Mouse (Mus musculus) T-helper 1 cell (primary cell): ENCODE measurements at regions not wholly inside any gene's neighbourhood (a gene's known extent, or its start where the extent isn't known, plus 50 kb on each side); places are given as distances from the start of the nearest gene placed in this dataset.
"Not testable (repeated sequence)": the region's sequence is repeated elsewhere in the genome, so short reads cannot be mapped to it uniquely, and the experiment has no call there.

ENCODE experiments used
- in situ Hi-C: fragments of 300-600 bp; cut with MboI, MseI; formaldehyde crosslinking; loops from one replicate; pipeline ENCODE4 v1.15.1; 2025; ENCODE audit warnings: high pct_unique_total_duplicates

DNA sequence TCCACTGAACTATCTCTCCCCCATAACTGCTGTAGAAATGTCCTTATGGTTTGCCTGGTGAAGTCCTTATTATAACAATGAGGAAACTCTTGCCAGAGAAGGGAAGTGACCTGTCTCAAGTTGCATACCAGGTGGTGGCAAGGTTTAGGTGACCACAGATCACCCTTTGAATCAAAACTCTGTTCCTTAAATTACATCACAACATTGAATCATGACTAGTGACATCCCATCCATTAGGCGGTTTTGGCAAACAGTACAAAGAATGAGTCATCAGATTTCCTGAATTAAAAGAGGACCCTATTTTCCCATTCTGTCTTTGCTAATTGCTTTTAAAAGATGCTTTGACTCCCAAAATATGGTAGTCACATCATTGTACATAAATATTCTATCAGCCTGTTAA lies 168.5 kb upstream of the Pgr start:
- in situ Hi-C loops, result no loop called here

DNA sequence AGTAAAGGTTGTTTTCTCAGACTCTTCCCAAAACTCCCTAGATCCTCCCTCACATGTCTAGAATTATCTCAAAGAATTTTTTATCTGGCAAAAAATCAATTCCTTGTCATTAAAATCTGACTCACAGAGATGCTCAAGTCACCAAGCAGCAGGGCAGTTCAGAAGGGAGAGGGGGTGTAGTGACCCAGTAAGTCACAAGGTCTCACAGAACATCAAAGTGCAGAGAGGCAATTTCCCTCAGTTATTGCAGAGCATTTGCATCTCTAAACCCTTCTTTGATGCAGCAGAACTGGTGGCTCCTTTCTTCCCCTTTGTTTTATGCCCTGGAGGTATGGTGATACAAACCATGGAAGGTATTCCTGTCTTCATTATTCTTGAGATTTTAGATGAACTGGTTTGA lies 166.1 kb upstream of the Pgr start:
- in situ Hi-C loops, result no loop called here

DNA sequence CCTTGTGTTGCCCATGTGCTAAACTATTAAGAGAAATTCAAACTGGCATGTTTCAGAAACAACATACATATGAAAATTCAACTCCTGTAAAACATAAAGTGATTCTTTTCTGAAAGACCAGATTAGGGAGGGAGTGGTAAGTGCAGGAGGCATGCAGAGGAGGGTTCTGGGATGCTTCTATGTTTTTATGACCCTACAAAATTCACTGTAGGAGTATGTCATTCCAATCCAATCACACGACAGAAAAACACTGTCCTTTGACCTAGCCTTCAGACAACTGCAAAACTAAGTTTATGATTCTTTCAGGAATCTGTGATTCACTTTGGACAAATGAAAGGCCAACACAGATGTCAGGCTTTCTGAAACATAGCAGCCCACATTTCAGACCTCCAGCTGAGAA lies 159.4 kb upstream of the Pgr start:
- in situ Hi-C loops, result no loop called here

DNA sequence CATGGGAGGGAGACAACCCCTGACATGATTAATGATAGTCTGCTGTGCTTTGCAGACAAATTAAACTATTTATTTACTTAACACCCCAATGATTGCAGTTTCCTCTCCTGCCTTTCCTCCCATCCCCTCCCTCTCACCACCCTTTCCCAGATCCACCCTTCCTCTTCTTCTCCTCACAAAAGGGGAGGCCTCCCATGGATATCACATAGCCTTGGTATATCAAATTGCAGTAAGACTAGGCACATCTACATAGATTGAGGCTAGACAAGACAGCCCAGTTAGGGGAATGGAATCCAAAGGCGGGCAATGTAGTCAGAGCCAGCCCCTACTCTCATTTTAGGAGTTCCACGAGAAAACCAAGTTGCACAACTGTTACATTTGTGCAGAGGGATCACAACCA lies 149.8 kb upstream of the Pgr start:
- in situ Hi-C loops, result loop anchor here (5.0 kb wide), 1 partner anchor 77 kb away; no protein-coding TSS in a partner anchor

DNA sequence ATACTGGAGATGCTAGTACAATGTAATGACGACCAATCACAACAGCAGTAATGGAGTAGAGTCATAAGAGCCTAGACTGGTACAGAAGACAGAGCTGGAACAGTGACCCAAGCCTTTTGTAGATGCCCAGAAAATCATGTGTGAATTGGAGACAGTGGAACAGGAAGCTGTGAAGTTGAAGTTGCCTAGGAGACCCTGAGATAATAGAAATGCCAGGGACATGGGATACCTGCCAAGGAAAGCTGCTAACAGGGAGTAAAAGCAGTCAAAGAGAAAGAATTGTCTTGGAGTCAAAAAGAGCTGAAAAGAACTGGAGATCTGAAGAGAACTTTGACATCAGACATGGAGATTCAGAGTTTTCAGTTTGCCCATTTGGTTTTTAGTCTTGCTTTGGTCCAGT lies 138.8 kb upstream of the Pgr start:
- in situ Hi-C loops, result no loop called here

DNA sequence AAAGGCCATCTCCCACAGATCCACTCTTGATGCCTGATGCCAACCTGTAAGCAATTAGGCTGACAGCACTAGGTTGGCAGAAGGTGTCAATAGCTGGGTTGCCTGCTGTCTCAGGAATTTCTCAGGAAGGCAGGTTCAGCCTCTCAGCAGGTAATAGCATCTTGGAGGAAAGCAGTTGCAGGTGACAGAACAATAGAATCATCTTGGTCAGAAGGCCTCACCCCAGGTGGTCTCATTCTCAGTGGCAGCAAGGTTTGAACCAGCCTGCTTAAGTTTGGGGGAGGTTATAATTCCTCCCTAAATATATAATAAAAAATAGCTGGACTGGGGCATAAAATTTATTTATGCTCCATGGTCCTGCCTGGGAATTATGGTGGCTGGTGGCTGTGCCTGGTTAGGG lies 130.2 kb upstream of the Pgr start:
- in situ Hi-C loops, result not testable (repeated sequence)

DNA sequence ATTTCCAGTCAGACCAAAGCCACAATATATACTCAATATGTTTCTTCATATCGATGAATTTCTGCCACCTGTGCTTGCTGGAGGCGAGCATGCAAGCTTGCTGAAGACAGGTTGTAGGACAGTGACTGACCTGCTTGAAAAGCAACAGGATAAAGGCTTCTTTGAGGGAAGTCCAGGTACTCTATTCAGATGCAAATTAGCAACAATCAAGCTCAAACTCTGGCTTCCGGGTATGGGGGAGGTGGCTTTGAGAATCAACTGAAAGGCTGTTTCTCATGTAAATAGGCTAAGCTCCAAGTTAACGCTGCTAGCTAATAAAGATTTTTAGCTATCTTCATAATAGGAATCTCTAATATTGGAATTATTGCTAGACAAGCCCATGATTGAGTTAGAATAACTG lies 129.6 kb upstream of the Pgr start:
- in situ Hi-C loops, result no loop called here

DNA sequence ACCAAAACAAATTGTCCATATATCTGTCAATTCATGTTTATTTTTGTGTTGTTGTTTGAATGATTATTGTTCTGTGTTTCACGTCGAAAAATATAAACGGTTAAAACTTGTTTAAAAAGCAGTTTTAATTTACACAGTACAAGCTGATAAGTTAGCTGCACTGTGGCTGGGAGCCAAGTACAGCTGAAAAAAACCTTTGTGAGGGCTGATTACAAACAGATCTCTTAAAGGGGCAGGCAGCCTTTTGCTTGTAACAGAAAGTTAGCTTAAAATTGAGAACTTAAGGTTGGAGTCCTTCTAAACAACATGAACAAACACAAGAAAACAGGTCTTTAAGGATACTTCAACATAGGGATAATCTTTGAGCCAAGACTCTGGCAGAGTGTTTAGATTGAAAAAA lies 118.3 kb upstream of the Pgr start:
- in situ Hi-C loops, result not testable (repeated sequence)

DNA sequence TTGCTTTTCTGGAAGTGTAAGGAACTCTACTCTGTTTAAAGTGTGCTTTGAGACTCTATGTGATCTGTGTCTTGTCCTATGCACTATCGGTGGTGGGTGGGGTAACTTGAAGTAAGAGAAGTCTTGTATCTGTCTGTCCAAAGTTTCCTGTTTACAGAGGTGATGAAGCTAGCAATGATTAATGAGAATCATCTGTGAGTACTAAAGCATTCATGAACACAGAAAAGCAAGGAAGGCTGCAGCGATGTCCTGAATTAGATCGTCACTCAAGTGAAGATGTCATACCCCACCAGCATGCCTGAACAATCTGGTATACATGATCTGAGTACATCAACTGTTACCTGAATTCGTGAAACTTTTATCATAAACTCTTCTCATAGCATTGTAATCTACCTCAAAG lies 85.4 kb upstream of the Pgr start:
- in situ Hi-C loops, result no loop called here

DNA sequence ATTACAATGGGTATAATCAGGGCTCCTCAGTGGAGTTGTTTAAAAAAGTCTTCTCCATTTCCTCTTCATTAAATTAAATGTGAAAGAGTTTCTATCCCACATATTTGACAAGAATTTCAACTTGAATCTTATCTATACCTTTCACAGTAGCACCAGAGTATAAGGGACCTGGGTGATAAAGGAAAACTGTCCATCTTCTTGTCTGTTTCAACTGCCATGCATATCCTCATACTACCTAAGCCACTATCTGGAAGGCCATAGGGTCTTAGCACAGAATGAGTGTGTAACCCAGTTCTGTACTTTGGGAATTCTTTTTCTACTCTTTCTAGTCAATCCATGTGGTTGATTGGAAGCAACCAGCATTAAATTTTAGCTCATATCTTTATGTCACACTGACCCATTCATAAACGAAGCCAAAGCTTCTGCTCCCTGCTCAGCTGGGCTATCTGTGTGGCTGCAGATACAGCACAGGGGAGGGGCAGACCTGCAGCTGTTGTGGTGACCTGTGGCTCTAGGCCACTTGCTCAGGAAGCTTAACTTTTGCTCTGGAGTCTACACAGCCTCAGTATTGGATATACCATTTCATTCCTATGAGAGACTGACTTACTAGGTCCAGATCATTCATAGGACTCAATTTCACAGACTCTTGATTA lies 75.8 kb upstream of the Pgr start:
- in situ Hi-C loops, result no loop called here

DNA sequence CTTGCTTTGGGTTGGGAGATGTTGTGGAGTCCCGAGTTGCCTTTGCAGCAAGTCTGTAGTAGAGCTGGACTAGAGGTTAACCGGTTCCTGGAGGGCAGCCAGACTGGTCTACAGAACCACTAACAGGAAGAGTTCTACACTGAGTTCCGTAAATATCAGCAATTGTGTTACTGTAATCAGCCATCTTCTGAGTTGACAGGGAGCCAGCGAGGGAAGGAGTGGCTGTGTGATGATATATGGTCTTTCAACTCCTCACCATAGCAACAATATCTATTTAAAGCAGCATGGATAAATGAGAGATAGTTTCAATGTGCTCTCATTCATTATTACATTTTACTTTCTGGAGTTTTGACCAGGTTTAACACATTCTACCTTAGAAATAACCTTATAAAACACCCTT lies 67.5 kb upstream of the Pgr start:
- in situ Hi-C loops, result loop anchor here (25.0 kb wide), 1 partner anchor 1230 kb away; no protein-coding TSS in a partner anchor

DNA sequence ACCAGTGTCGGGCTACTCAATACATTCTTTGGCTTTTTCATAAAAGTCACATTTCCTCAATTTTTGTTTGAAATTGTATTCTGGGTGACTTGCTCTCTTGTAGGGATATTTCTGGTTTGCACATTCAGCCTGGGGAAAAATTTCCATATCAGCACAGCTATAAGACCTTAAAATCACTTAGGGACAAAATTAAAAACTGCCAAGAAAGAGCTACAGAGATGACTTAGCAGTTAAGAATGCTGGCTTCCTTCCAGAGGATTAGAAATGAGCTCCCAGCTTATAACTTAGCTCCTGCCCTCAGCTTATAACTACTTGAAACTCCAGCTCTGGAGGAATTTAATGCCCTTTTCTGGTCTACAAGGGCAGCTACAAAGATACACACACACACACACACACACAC lies 62.6 kb upstream of the Pgr start:
- in situ Hi-C loops, result loop anchor here (25.0 kb wide), 1 partner anchor 1225 kb away; no protein-coding TSS in a partner anchor

DNA sequence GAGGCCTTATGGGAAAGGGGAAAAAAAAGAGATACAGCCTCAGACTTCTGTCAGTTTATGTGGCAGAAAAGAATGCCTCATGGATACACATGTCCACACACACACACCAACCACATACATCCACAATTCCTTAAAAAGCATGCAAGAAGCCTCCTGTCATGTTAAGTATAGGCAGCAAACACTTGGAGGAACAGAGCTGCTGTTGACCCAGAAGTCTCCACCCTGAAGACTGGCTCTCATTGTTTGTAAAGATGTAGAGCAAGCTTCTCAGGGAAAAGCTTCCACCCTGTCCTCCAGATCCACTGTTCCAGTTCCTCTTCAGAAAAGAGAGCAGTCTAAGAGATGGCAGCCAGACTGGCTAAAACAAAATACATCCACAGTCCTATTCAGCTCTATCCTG lies 61.3 kb upstream of the Pgr start:
- in situ Hi-C loops, result loop anchor here (25.0 kb wide), 1 partner anchor 1224 kb away; no protein-coding TSS in a partner anchor

DNA sequence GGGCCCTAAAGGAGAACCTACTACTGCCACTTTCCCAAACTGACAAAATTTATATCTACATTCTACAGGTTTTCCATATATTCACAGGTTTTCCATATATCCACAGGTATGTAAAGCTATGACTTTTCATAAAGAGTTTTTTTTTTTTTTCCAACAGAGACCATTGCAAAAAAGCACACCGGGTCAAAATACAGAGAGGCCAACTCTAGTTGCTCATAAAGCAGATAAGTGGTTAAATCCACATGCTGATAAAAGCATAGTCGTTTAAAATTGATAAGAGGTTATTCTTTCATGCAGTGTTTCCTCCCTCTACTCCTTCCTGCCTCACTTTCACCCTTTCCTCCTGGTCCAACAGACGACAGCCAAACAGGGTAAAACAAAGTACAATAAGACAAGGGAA lies 60.7 kb upstream of the Pgr start:
- in situ Hi-C loops, result loop anchor here (25.0 kb wide), 1 partner anchor 1223 kb away; no protein-coding TSS in a partner anchor
